Mouse (Mus musculus): ENCODE measurements around the gene Gp1ba. TPM values are rescaled to one million over a fixed set of nuclear protein-coding genes. Genes with fewer than 3 reads are reported as not detected.
A peak's percentile ranks its signal among the peaks of the same experiment; 100 is the strongest.

Gp1ba gene
- polyA plus RNA-seq, 2 experiments: 4.5 to 7.6 TPM

GRCm38 (mm10) chr11:70619101-70619500 is 19.8 kb upstream of the Gp1ba start, which contains the start of gene Chrne:
Gene Chrne, minus strand, starts transcription at chr11:70619216.
- Histone ChIP-seq H3K4me3 (ENCODE audit: insufficient read depth in 1 of 2, low read depth in 2 of 2, low read length in 2 of 2) (no peak within 1 kb of the TSS), H3K4me2 (ENCODE audit: low read depth) (no peak within 1 kb of the TSS), H3K36me3 (replicated peaks; ENCODE audit: control insufficient read depth, insufficient read depth, low read depth) (no peaks in the 10 kb centered on the region), H3K27me3 (ENCODE audit: control insufficient read depth, insufficient read depth, low read length) (no peaks in the 10 kb centered on the region), H3K9me3 (ENCODE audit: control insufficient read depth, low read length) (no peaks in the 10 kb centered on the region), H3K4me1 (replicated peaks; ENCODE audit: control insufficient read depth in 2 of 2, insufficient read depth in 2 of 2, low read length in 1 of 2) (peaks cover 0 to 9% of the 10 kb centered on the region in 2 experiments; a peak in 2 of 4 replicates), H3K9ac (replicated peaks) (no peak within 1 kb of the TSS), H3K27ac (no peak within 1 kb of the TSS)
- no peak for DNase-seq (ENCODE audit: low read depth in 3 of 3, low spot score in 3 of 3)
- no peak for TF ChIP-seq EP300 (IDR thresholded peaks at IDR 0.05; ENCODE audit: low read depth)
- TF ChIP-seq CTCF (IDR thresholded peaks at IDR 0.05; ENCODE audit: low read depth): no peak
- WGBS (ENCODE audit: insufficient replicate concordance): 63% methylated on average over 1 of the region's 1 CpGs
- ATAC-seq (ENCODE audit: insufficient read depth): no peak

GRCm38 (mm10) chr11:70621972-70622814 is 16.7 kb upstream of the Gp1ba start:
- WGBS (ENCODE audit: insufficient replicate concordance): 43% methylated on average over 7 of the region's 7 CpGs
- Histone ChIP-seq H3K27me3 (ENCODE audit: control insufficient read depth, insufficient read depth, low read length) (no peaks in the 10 kb centered on the region), H3K4me3 (ENCODE audit: insufficient read depth in 1 of 2, low read depth in 2 of 2, low read length in 2 of 2) (no peak overlapping the region), H3K27ac (no peak overlapping the region), H3K9ac (replicated peaks) (no peak overlapping the region), H3K4me2 (ENCODE audit: low read depth) (no peak overlapping the region), H3K36me3 (replicated peaks; ENCODE audit: control insufficient read depth, insufficient read depth, low read depth) (no peaks in the 10 kb centered on the region), H3K4me1 (replicated peaks; ENCODE audit: control insufficient read depth in 2 of 2, insufficient read depth in 2 of 2, low read length in 1 of 2) (0 out of 4 replicates have a peak, but pooled peaks cover 0 to 4% of the 10 kb centered on the region in 2 experiments), H3K9me3 (ENCODE audit: control insufficient read depth, low read length) (no peaks in the 10 kb centered on the region)
- TF ChIP-seq CTCF (IDR thresholded peaks at IDR 0.05; ENCODE audit: low read depth) (no peak), EP300 (IDR thresholded peaks at IDR 0.05; ENCODE audit: low read depth) (no peak)
- ATAC-seq (ENCODE audit: insufficient read depth) (peak; percentile 67; the same call in 1 of the 2 replicates), DNase-seq (ENCODE audit: low read depth in 3 of 3, low spot score in 3 of 3) (no peak)

- Histone ChIP-seq H3K9ac (replicated peaks) (no peak overlapping the region), H3K36me3 (replicated peaks; ENCODE audit: control insufficient read depth, insufficient read depth, low read depth) (no peaks in the 10 kb centered on the region), H3K27me3 (ENCODE audit: control insufficient read depth, insufficient read depth, low read length) (no peaks in the 10 kb centered on the region), H3K4me2 (ENCODE audit: low read depth) (no peak overlapping the region), H3K9me3 (ENCODE audit: control insufficient read depth, low read length) (no peaks in the 10 kb centered on the region), H3K4me3 (ENCODE audit: insufficient read depth in 1 of 2, low read depth in 2 of 2, low read length in 2 of 2) (no peak overlapping the region), H3K4me1 (replicated peaks; ENCODE audit: control insufficient read depth in 2 of 2, insufficient read depth in 2 of 2, low read length in 1 of 2) (0 out of 4 replicates have a peak, but pooled peaks cover 0 to 4% of the 10 kb centered on the region in 2 experiments), H3K27ac (no peak overlapping the region)
- DNase-seq (ENCODE audit: low read depth in 3 of 3, low spot score in 3 of 3) (no peak), ATAC-seq (ENCODE audit: insufficient read depth) (no peak)
- TF ChIP-seq EP300 (IDR thresholded peaks at IDR 0.05; ENCODE audit: low read depth) (no peak), CTCF (IDR thresholded peaks at IDR 0.05; ENCODE audit: low read depth) (peak; percentile 55)
- 68% methylated on average over 10 of the region's 10 CpGs for whole genome bisulfite sequencing (ENCODE audit: insufficient replicate concordance)
These were observed 15.7 kb upstream of the Gp1ba start for GRCm38 (mm10) chr11:70623053-70623742.

- no peak overlapping the region for H3K9ac ChIP-seq (replicated peaks)
- TF ChIP-seq EP300 (IDR thresholded peaks at IDR 0.05; ENCODE audit: low read depth): no peak
- peak; percentile 83 for TF ChIP-seq CTCF (IDR thresholded peaks at IDR 0.05; ENCODE audit: low read depth)
- H3K4me1 ChIP-seq (replicated peaks; ENCODE audit: control insufficient read depth in 2 of 2, insufficient read depth in 2 of 2, low read length in 1 of 2): peaks cover 3 to 6% of the 10 kb centered on the region in 2 experiments; a peak in 2 of 4 replicates
- 26% methylated on average over 4 of the region's 4 CpGs for WGBS (ENCODE audit: insufficient replicate concordance)
- H3K27ac ChIP-seq: no peak overlapping the region
- no peaks in the 10 kb centered on the region for H3K9me3 ChIP-seq (ENCODE audit: control insufficient read depth, low read length)
- H3K36me3 ChIP-seq (replicated peaks; ENCODE audit: control insufficient read depth, insufficient read depth, low read depth): no peaks in the 10 kb centered on the region
- no peaks in the 10 kb centered on the region for H3K27me3 ChIP-seq (ENCODE audit: control insufficient read depth, insufficient read depth, low read length)
- ATAC-seq (ENCODE audit: insufficient read depth) (no peak), DNase-seq (ENCODE audit: low read depth in 3 of 3, low spot score in 3 of 3) (no peak)
- H3K4me3 ChIP-seq (ENCODE audit: insufficient read depth in 1 of 2, low read depth in 2 of 2, low read length in 2 of 2): no peak overlapping the region
- H3K4me2 ChIP-seq (ENCODE audit: low read depth): no peak overlapping the region
These were observed 13.4 kb upstream of the Gp1ba start for GRCm38 (mm10) chr11:70625473-70625872.

- DNase-seq (ENCODE audit: low read depth in 3 of 3, low spot score in 3 of 3) (no peak), ATAC-seq (ENCODE audit: insufficient read depth) (no peak)
- Histone ChIP-seq H3K4me3 (ENCODE audit: insufficient read depth in 1 of 2, low read depth in 2 of 2, low read length in 2 of 2) (no peak overlapping the region), H3K4me1 (replicated peaks; ENCODE audit: control insufficient read depth in 2 of 2, insufficient read depth in 2 of 2, low read length in 1 of 2) (peaks cover 3 to 8% of the 10 kb centered on the region in 2 experiments; a peak in 2 of 4 replicates), H3K9ac (replicated peaks) (no peak overlapping the region), H3K36me3 (replicated peaks; ENCODE audit: control insufficient read depth, insufficient read depth, low read depth) (no peaks in the 10 kb centered on the region), H3K4me2 (ENCODE audit: low read depth) (no peak overlapping the region), H3K27ac (no peak overlapping the region), H3K27me3 (ENCODE audit: control insufficient read depth, insufficient read depth, low read length) (no peaks in the 10 kb centered on the region), H3K9me3 (ENCODE audit: control insufficient read depth, low read length) (no peaks in the 10 kb centered on the region)
- TF ChIP-seq CTCF (IDR thresholded peaks at IDR 0.05; ENCODE audit: low read depth): no peak
- TF ChIP-seq EP300 (IDR thresholded peaks at IDR 0.05; ENCODE audit: low read depth): no peak
- WGBS (ENCODE audit: insufficient replicate concordance): 51% methylated on average over 4 of the region's 4 CpGs
These were observed 12.0 kb upstream of the Gp1ba start for GRCm38 (mm10) chr11:70626877-70627276.

All from liver, embryonic 14.5 days (tissue).